Comparison of ENCODE assay signal across 12 mouse cellular contexts in genomic region chr15:84535953-84536352, GRCm38 (mm10). TPM values are rescaled to one million over a fixed set of nuclear protein-coding genes. Genes with fewer than 3 reads are reported as not detected.
DNase-seq lines count a peak whose midpoint lies in the region; ATAC-seq and TF ChIP-seq lines count a peak whose summit lies in the region.
"Had no signal": no experiment of that assay in that cellular context is flagged by ENCODE, and none has a peak within 500 bp of the region (broad histone marks: within the 10 kb centered on the region; RNA-seq: fewer than 3 reads in every experiment).

No protein-coding gene starts in this region.

- H3K36me3 ChIP-seq in midbrain, postnatal 0 days (ENCODE audit: insufficient read depth, low read length): no peaks in the 10 kb centered on the region
- H3K36me3 ChIP-seq in midbrain, embryonic 11.5 days (ENCODE audit: control insufficient read depth, insufficient read depth, low read length): no peaks in the 10 kb centered on the region
- no peaks in the 10 kb centered on the region for H3K36me3 ChIP-seq in hindbrain, embryonic 13.5 days
- H3K36me3 ChIP-seq: forebrain, embryonic 10.5 days; neural tube, embryonic 15.5 days had no signal

- TF ChIP-seq CTCF in gastrocnemius, adult 2 months (IDR thresholded peaks at IDR 0.05): peak; percentile 67
- peak; percentile 52 for TF ChIP-seq CTCF in midbrain, postnatal 0 days (IDR thresholded peaks at IDR 0.05)

- 82% methylated on average over 2 of the region's 2 CpGs for WGBS in midbrain, postnatal 0 days
- 89% methylated on average over 2 of the region's 2 CpGs for WGBS in midbrain, embryonic 11.5 days
- WGBS in hindbrain, embryonic 13.5 days: 92% methylated on average over 2 of the region's 2 CpGs

- intact Hi-C loops in gastrocnemius, adult 2 months (cut with DNase I): loop anchor here (2.0 kb wide), 1 partner anchor 81 kb away; no protein-coding TSS in a partner anchor

- H3K4me2 ChIP-seq in midbrain, postnatal 0 days (ENCODE audit: low read depth, low read length, poor library complexity, severe bottlenecking): no peak overlapping the region
- H3K4me2 ChIP-seq in midbrain, embryonic 11.5 days: no peak overlapping the region
- no peak overlapping the region for H3K4me2 ChIP-seq in hindbrain, embryonic 13.5 days
- H3K4me2 ChIP-seq: neural tube, embryonic 15.5 days had no signal

- H3K27me3 ChIP-seq in midbrain, postnatal 0 days (ENCODE audit: insufficient read depth, low read length): no peaks in the 10 kb centered on the region
- H3K27me3 ChIP-seq in midbrain, embryonic 11.5 days (ENCODE audit: control insufficient read depth, insufficient read depth, low read length): no peaks in the 10 kb centered on the region
- H3K27me3 ChIP-seq in hindbrain, embryonic 13.5 days: no peaks in the 10 kb centered on the region; the same call in 1 of the 2 replicates
- H3K27me3 ChIP-seq: neural tube, embryonic 15.5 days had no signal

- H3K4me1 ChIP-seq in midbrain, postnatal 0 days (ENCODE audit: insufficient read depth, low read length): 0 out of 2 replicates have a peak, but pooled peaks cover 4% of the 10 kb centered on the region
- no peaks in the 10 kb centered on the region for H3K4me1 ChIP-seq in midbrain, embryonic 11.5 days (ENCODE audit: control insufficient read depth, insufficient read depth, low read length)
- H3K4me1 ChIP-seq in hindbrain, embryonic 13.5 days (replicated peaks): peaks cover 15% of the 10 kb centered on the region

- DNase-seq in gastrocnemius, adult 2 months: no peak
- DNase-seq in gastrocnemius, postnatal 10 days: no peak
- DNase-seq in midbrain, postnatal 0 days (ENCODE audit: low spot score): no peak
- no peak for DNase-seq in midbrain, embryonic 11.5 days (ENCODE audit: low spot score, missing footprints)
- DNase-seq in c-Kit-positive CD71-positive TER-119-positive erythroid progenitor cells, embryonic 14.5 days (ENCODE audit: low spot score): peak; percentile 13
- peak; percentile 22 to 54 for DNase-seq in thymus, postnatal 10 days (ENCODE audit: low spot score in 2 of 2)
- DNase-seq in heart, adult 8-10 months (ENCODE audit: low spot score): no peak
- DNase-seq: cerebellum, adult 18-20 months had no signal

- no peak overlapping the region for H3K27ac ChIP-seq in gastrocnemius, adult 2 months
- H3K27ac ChIP-seq in midbrain, postnatal 0 days (ENCODE audit: low read depth, low read length): no peak overlapping the region
- H3K27ac ChIP-seq in midbrain, embryonic 11.5 days (ENCODE audit: low read depth, low read length): no peak overlapping the region
- H3K27ac ChIP-seq in hindbrain, embryonic 13.5 days: no peak overlapping the region
- H3K27ac ChIP-seq: forebrain, embryonic 10.5 days; neural tube, embryonic 15.5 days had no signal

- H3K9ac ChIP-seq in midbrain, postnatal 0 days (replicated peaks; ENCODE audit: low read length, poor library complexity, severe bottlenecking): no peak overlapping the region
- H3K9ac ChIP-seq in midbrain, embryonic 11.5 days (ENCODE audit: low read length): no peak overlapping the region
- H3K9ac ChIP-seq in hindbrain, embryonic 13.5 days: no peak overlapping the region
- H3K9ac ChIP-seq: neural tube, embryonic 15.5 days had no signal

- H3K4me3 ChIP-seq in gastrocnemius, adult 2 months: no peak overlapping the region
- no peak overlapping the region for H3K4me3 ChIP-seq in midbrain, postnatal 0 days (ENCODE audit: low read depth, low read length)
- no peak overlapping the region for H3K4me3 ChIP-seq in midbrain, embryonic 11.5 days (ENCODE audit: low read depth, low read length)
- no peak overlapping the region for H3K4me3 ChIP-seq in hindbrain, embryonic 13.5 days
- H3K4me3 ChIP-seq: forebrain, embryonic 10.5 days; neural tube, embryonic 15.5 days had no signal

- H3K9me3 ChIP-seq in midbrain, postnatal 0 days (ENCODE audit: low read length): no peaks in the 10 kb centered on the region
- H3K9me3 ChIP-seq in midbrain, embryonic 11.5 days (ENCODE audit: control insufficient read depth, low read length): no peaks in the 10 kb centered on the region
- 0 out of 2 replicates have a peak, but pooled peaks cover 8% of the 10 kb centered on the region for H3K9me3 ChIP-seq in hindbrain, embryonic 13.5 days

- no peak for ATAC-seq in midbrain, postnatal 0 days (ENCODE audit: low FRiP score)
- no peak for ATAC-seq in midbrain, embryonic 11.5 days (ENCODE audit: low FRiP score)
- no peak for ATAC-seq in hindbrain, embryonic 13.5 days (ENCODE audit: low FRiP score)
- ATAC-seq: Patski had no signal

RNA-seq across cellular contexts. Expression of gene Rtl6, which starts 21.7 kb away (rescaled TPM):
- total RNA-seq in gastrocnemius, adult 2 months (2021): 1 to 10 TPM; 3.4 to 4.3 TPM
- 1 to 10 TPM; 5.0 to 6.7 TPM for total RNA-seq in gastrocnemius, postnatal 10 days (2021)
- 85.5 and 90.3 TPM in 2 replicates for total RNA-seq in midbrain, postnatal 0 days (2014; rRNA removed)
- 52.9 and 55.9 TPM in 2 replicates for polyA plus RNA-seq in midbrain, postnatal 0 days (2015; fragmentation: Nextera tagmentation; extraction: Ambion mirVana)
- 19.6 and 20.3 TPM in 2 replicates for polyA plus RNA-seq in midbrain, embryonic 11.5 days (2014; fragmentation: Nextera tagmentation; extraction: Ambion mirVana)
- polyA plus RNA-seq in hindbrain, embryonic 13.5 days (2015; fragmentation: Nextera tagmentation; extraction: Ambion mirVana): 51.6 and 54.4 TPM in 2 replicates
- total RNA-seq in heart, adult 8-10 months (2022): 1 to 10 TPM; 6.1 to 8.3 (median 6.6) TPM

Comparison
In these comparisons a context has a peak if more than half of its experiments do, and no peak if none do; other contexts are left out.
1. DNase-seq: peak in c-Kit-positive CD71-positive TER-119-positive erythroid progenitor cells, embryonic 14.5 days (single experiment) and thymus, postnatal 10 days (2 of 2); none in gastrocnemius, adult 2 months (single experiment), gastrocnemius, postnatal 10 days (single experiment), midbrain, postnatal 0 days (single experiment), midbrain, embryonic 11.5 days (single experiment) and heart, adult 8-10 months (single experiment).